Mouse (Mus musculus) lung, adult 2 months (tissue): ENCODE results near the gene Cul4a.

Source experiments
- CTCF ChIP-seq: fragments of 200-500 bp; IDR thresholded peaks from 2 replicates; pipeline ENCODE4 v1.5.1; 2011; ENCODE audit warnings: mild to moderate bottlenecking, low read length, control low read depth; ENCODE audit not compliant: insufficient read depth
- POLR2A ChIP-seq: fragments of 200-500 bp; IDR thresholded peaks from 2 replicates; pipeline ENCODE4 v1.6.1; 2011; ENCODE audit warnings: low read depth, mild to moderate bottlenecking, control low read depth, low read length, borderline replicate concordance; ENCODE audit errors: extremely low read depth

- TF ChIP-seq CTCF (no peak), POLR2A (no peak)
Measured at GRCm38 (mm10) chr8:13180408-13180807, 75.0 kb downstream of the Cul4a start.
